Mouse (Mus musculus) embryonic facial prominence, embryonic 10.5 days (tissue): ENCODE data around the gene S100a7a. TPM values are rescaled to one million over a fixed set of nuclear protein-coding genes. Genes with fewer than 3 reads are reported as not detected.

Source experiments
- DNase-seq: peaks from one replicate; pipeline ENCODE4 v3.0.0-alpha.2; 2017; ENCODE audit warnings: low spot score
- H3K27ac ChIP-seq: fragments of 300-500 bp; sonication (generic); replicated peaks from 2 replicates; pipeline ENCODE4 v1.5.1; 2016; ENCODE audit warnings: mild to moderate bottlenecking
- H3K27me3 ChIP-seq: fragments of 300-500 bp; sonication (generic); replicated peaks from 2 replicates; pipeline ENCODE4 v1.6.1; 2016; ENCODE audit warnings: low read depth, mild to moderate bottlenecking; ENCODE audit not compliant: poor library complexity, severe bottlenecking
- H3K36me3 ChIP-seq: fragments of 300-500 bp; sonication (generic); replicated peaks from 2 replicates; pipeline ENCODE4 v1.6.1; 2016; ENCODE audit warnings: mild to moderate bottlenecking, moderate library complexity
- H3K4me1 ChIP-seq: fragments of 300-500 bp; sonication (generic); 2 replicates; pipeline ENCODE4 v1.6.1; 2016
- H3K4me3 ChIP-seq: fragments of 300-500 bp; sonication (generic); 2 replicates; pipeline ENCODE4 v1.5.1; 2016; ENCODE audit warnings: mild to moderate bottlenecking, moderate library complexity
- H3K9me3 ChIP-seq: fragments of 300-500 bp; sonication (generic); 2 replicates; pipeline ENCODE4 v1.6.1; 2016; ENCODE audit warnings: mild to moderate bottlenecking
- WGBS: fragments of 180-500 bp; shearing (Covaris S2); methylation state at CpG from one replicate; pipeline ENCODE4 v1.1.7; 2016; 5-methylcytosine and 5-hydroxymethylcytosine counted together
- polyA plus RNA-seq: library from polyadenylated mRNA; unstranded; fragments of >200 nt; fragmentation: Nextera tagmentation; extraction: Ambion mirVana; gene quantifications from 2 replicates; pipeline ENCODE4 v1.2.1, GENCODE M21; 2016

Gene S100a7a
- polyA plus RNA-seq, 1 experiment from 2014 or later: not detected

GRCm38 (mm10) chr3:90614611-90615251 lies 39.1 kb upstream of the S100a7a start:
- Histone ChIP-seq H3K27me3 (peaks cover 11% of the 10 kb centered on the region), H3K4me3 (no peak overlapping the region), H3K27ac (no peak overlapping the region), H3K9me3 (no peaks in the 10 kb centered on the region), H3K36me3 (no peaks in the 10 kb centered on the region), H3K4me1 (peaks cover 28% of the 10 kb centered on the region)
- WGBS: 82% methylated on average over 11 of the region's 11 CpGs
- DNase-seq: no peak

GRCm38 (mm10) chr3:90615415-90615814 lies 38.4 kb upstream of the S100a7a start:
- WGBS: 10% methylated on average over 7 of the region's 7 CpGs
- H3K9me3 ChIP-seq: no peaks in the 10 kb centered on the region
- H3K4me3 ChIP-seq: no peak overlapping the region
- H3K27ac ChIP-seq: no peak overlapping the region
- peak; percentile 79 for DNase-seq
- peaks cover 11% of the 10 kb centered on the region for H3K27me3 ChIP-seq
- H3K36me3 ChIP-seq: no peaks in the 10 kb centered on the region
- peaks cover 26% of the 10 kb centered on the region for H3K4me1 ChIP-seq

GRCm38 (mm10) chr3:90615911-90616310 lies 37.9 kb upstream of the S100a7a start:
- Histone ChIP-seq H3K4me3 (no peak overlapping the region), H3K27me3 (peaks cover 11% of the 10 kb centered on the region), H3K4me1 (peaks cover 21% of the 10 kb centered on the region), H3K27ac (no peak overlapping the region), H3K36me3 (no peaks in the 10 kb centered on the region), H3K9me3 (no peaks in the 10 kb centered on the region)
- 72% methylated on average over 1 of the region's 1 CpGs for WGBS
- no peak for DNase-seq

- Histone ChIP-seq H3K36me3 (no peaks in the 10 kb centered on the region), H3K4me1 (peaks cover 20% of the 10 kb centered on the region), H3K27ac (no peak overlapping the region), H3K27me3 (peaks cover 11% of the 10 kb centered on the region), H3K4me3 (no peak overlapping the region), H3K9me3 (no peaks in the 10 kb centered on the region)
- WGBS: 14% methylated on average over 1 of the region's 1 CpGs
- DNase-seq: no peak
These were observed 36.2 kb upstream of the S100a7a start for GRCm38 (mm10) chr3:90617586-90617985.

- no peaks in the 10 kb centered on the region for H3K36me3 ChIP-seq
- no peak overlapping the region for H3K27ac ChIP-seq
- WGBS: 55% methylated on average over 7 of the region's 7 CpGs
These were observed 32.3 kb upstream of the S100a7a start for GRCm38 (mm10) chr3:90621552-90621951.

GRCm38 (mm10) chr3:90623435-90624071 lies 30.3 kb upstream of the S100a7a start:
- H3K9me3 ChIP-seq: no peaks in the 10 kb centered on the region
- WGBS: 41% methylated on average over 2 of the region's 2 CpGs
- H3K4me3 ChIP-seq: no peak overlapping the region
- H3K4me1 ChIP-seq: peaks cover 14% of the 10 kb centered on the region
- H3K36me3 ChIP-seq: no peaks in the 10 kb centered on the region
- peak overlapping the region; percentile 2; the same call in 1 of the 2 replicates for H3K27ac ChIP-seq
- no peaks in the 10 kb centered on the region for H3K27me3 ChIP-seq
- DNase-seq: no peak

More at GRCm38 (mm10) chr3:90621552-90621951, 32.3 kb upstream of the S100a7a start:
- peaks cover 14% of the 10 kb centered on the region for H3K4me1 ChIP-seq
- H3K27me3 ChIP-seq: no peaks in the 10 kb centered on the region
- no peak for DNase-seq
- no peak overlapping the region for H3K4me3 ChIP-seq
- no peaks in the 10 kb centered on the region for H3K9me3 ChIP-seq

GRCm38 (mm10) chr3:90625496-90625895 lies 28.3 kb upstream of the S100a7a start:
- no peak for DNase-seq
- Histone ChIP-seq H3K4me3 (no peak overlapping the region), H3K27ac (no peak overlapping the region), H3K4me1 (peaks cover 14% of the 10 kb centered on the region), H3K9me3 (no peaks in the 10 kb centered on the region), H3K27me3 (no peaks in the 10 kb centered on the region), H3K36me3 (no peaks in the 10 kb centered on the region)
- WGBS: 78% methylated on average over 5 of the region's 5 CpGs

GRCm38 (mm10) chr3:90626266-90627021 lies 27.4 kb upstream of the S100a7a start:
- Histone ChIP-seq H3K4me3 (no peak overlapping the region), H3K27me3 (no peaks in the 10 kb centered on the region), H3K27ac (no peak overlapping the region), H3K36me3 (no peaks in the 10 kb centered on the region), H3K9me3 (no peaks in the 10 kb centered on the region), H3K4me1 (peaks cover 14% of the 10 kb centered on the region)
- 83% methylated on average over 9 of the region's 9 CpGs for WGBS
- no peak for DNase-seq

- 89% methylated on average over 5 of the region's 5 CpGs for WGBS
- Histone ChIP-seq H3K36me3 (no peaks in the 10 kb centered on the region), H3K9me3 (no peaks in the 10 kb centered on the region), H3K27me3 (no peaks in the 10 kb centered on the region), H3K27ac (no peak overlapping the region), H3K4me1 (peaks cover 14% of the 10 kb centered on the region), H3K4me3 (no peak overlapping the region)
- no peak for DNase-seq
These were observed 26.5 kb upstream of the S100a7a start for GRCm38 (mm10) chr3:90627366-90627765.

- H3K36me3 ChIP-seq: no peaks in the 10 kb centered on the region
- no peaks in the 10 kb centered on the region for H3K27me3 ChIP-seq
- H3K4me3 ChIP-seq: no peak overlapping the region
- H3K27ac ChIP-seq: no peak overlapping the region
- H3K9me3 ChIP-seq: no peaks in the 10 kb centered on the region
- no peak for DNase-seq
- 59% methylated on average over 4 of the region's 4 CpGs for WGBS
- H3K4me1 ChIP-seq: peaks cover 14% of the 10 kb centered on the region
These were observed 26.0 kb upstream of the S100a7a start for GRCm38 (mm10) chr3:90627807-90628206.

GRCm38 (mm10) chr3:90629298-90629697 lies 24.5 kb upstream of the S100a7a start:
- Histone ChIP-seq H3K9me3 (no peaks in the 10 kb centered on the region), H3K4me3 (no peak overlapping the region), H3K4me1 (peaks cover 3% of the 10 kb centered on the region; the same call in 1 of the 2 replicates), H3K27ac (no peak overlapping the region), H3K36me3 (no peaks in the 10 kb centered on the region), H3K27me3 (no peaks in the 10 kb centered on the region)
- DNase-seq: no peak
- WGBS: 77% methylated on average over 2 of the region's 2 CpGs

GRCm38 (mm10) chr3:90631984-90632383 lies 21.8 kb upstream of the S100a7a start:
- Histone ChIP-seq H3K9me3 (no peaks in the 10 kb centered on the region), H3K27ac (no peak overlapping the region), H3K4me1 (no peaks in the 10 kb centered on the region), H3K27me3 (no peaks in the 10 kb centered on the region), H3K36me3 (no peaks in the 10 kb centered on the region), H3K4me3 (no peak overlapping the region)
- DNase-seq: no peak
- WGBS: 81% methylated on average over 2 of the region's 2 CpGs
